In the genomic region with DNA sequence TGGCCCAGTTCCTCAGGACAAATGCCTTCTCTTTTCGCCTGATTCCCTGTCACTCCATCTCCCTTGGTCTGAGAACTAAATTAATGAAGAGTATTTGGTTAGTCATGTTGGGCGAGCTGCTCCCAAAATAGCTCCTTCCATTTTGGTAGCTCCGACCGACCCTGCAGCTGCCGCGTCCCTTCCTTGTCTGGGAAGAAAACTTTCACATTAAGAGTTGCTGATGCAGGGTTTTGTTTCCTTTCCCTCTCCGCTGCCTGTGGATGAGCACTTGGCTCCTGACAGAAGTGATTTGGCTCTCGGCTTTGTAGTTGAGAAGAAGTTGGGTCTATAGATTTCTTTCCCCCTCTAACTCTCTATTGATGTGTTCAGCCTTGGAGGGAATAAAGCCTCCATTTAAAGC, we compare ENCODE assay signal across 16 mouse cellular contexts.
DNase-seq lines count a peak whose midpoint lies in the region; ATAC-seq and TF ChIP-seq lines count a peak whose summit lies in the region.
"Had no signal": no experiment of that assay in that cellular context is flagged by ENCODE, and none has a peak within 500 bp of the region (broad histone marks: within the 10 kb centered on the region; RNA-seq: fewer than 3 reads in every experiment).

No protein-coding gene starts in this region.

- H3K9ac ChIP-seq in hindbrain, postnatal 0 days (replicated peaks; ENCODE audit: low read length), result no peak overlapping the region
- 0 out of 2 replicates have a peak overlapping the region, but pooled peaks have one; percentile 47 for H3K9ac ChIP-seq in heart, embryonic 16.5 days (ENCODE audit: low read length)
- H3K9ac ChIP-seq: hindbrain, embryonic 13.5 days; lung, embryonic 15.5 days had no signal

- intact Hi-C loops in gastrocnemius, postnatal 14 days (cut with DNase I; ENCODE audit: low total_unique reads), result no loop called here

- no peak overlapping the region for H3K4me3 ChIP-seq in hindbrain, postnatal 0 days (ENCODE audit: low read length)
- no peak overlapping the region for H3K4me3 ChIP-seq in hindbrain, embryonic 10.5 days
- peak overlapping the region; percentile 34 for H3K4me3 ChIP-seq in heart, embryonic 16.5 days (ENCODE audit: low read length)
- H3K4me3 ChIP-seq: hindbrain, embryonic 13.5 days; lung, embryonic 15.5 days had no signal

- no peak for TF ChIP-seq CTCF in hindbrain, postnatal 0 days (IDR thresholded peaks at IDR 0.05; ENCODE audit: low read depth)
- no peak for TF ChIP-seq CTCF in brain, embryonic 14.5 days (IDR thresholded peaks at IDR 0.05; ENCODE audit: borderline replicate concordance, extremely low read depth, insufficient read depth, insufficient read length)

- no peak for TF ChIP-seq POLR2A in brain, embryonic 14.5 days (IDR thresholded peaks at IDR 0.05; ENCODE audit: borderline replicate concordance, extremely low read depth, insufficient read depth, insufficient read length, poor library complexity, severe bottlenecking)

- no peaks in the 10 kb centered on the region for H3K27me3 ChIP-seq in hindbrain, postnatal 0 days (ENCODE audit: insufficient read depth, low read length)
- no peaks in the 10 kb centered on the region for H3K27me3 ChIP-seq in hindbrain, embryonic 10.5 days (ENCODE audit: insufficient read depth, poor library complexity, severe bottlenecking)
- H3K27me3 ChIP-seq in heart, embryonic 16.5 days (ENCODE audit: control insufficient read depth, insufficient read depth, low read length), result no peaks in the 10 kb centered on the region
- H3K27me3 ChIP-seq: hindbrain, embryonic 13.5 days; lung, embryonic 15.5 days had no signal

- WGBS in hindbrain, postnatal 0 days, result 49% methylated on average over 8 of the region's 8 CpGs
- 77% methylated on average over 8 of the region's 8 CpGs for WGBS in hindbrain, embryonic 10.5 days
- WGBS in heart, embryonic 16.5 days, result 31% methylated on average over 8 of the region's 8 CpGs

- H3K36me3 ChIP-seq in hindbrain, postnatal 0 days (ENCODE audit: insufficient read depth, low read length), result no peaks in the 10 kb centered on the region
- no peaks in the 10 kb centered on the region for H3K36me3 ChIP-seq in hindbrain, embryonic 10.5 days
- H3K36me3 ChIP-seq in heart, embryonic 16.5 days (ENCODE audit: control insufficient read depth, insufficient read depth), result no peaks in the 10 kb centered on the region
- H3K36me3 ChIP-seq: hindbrain, embryonic 13.5 days; lung, embryonic 15.5 days had no signal

- no peak for ATAC-seq in hindbrain, postnatal 0 days
- 0 out of 2 replicates have a peak, but pooled peaks have one; percentile 28 for ATAC-seq in heart, embryonic 16.5 days (replicated peaks; ENCODE audit: extremely low read depth, insufficient read depth, low FRiP score)
- ATAC-seq: CD4-positive, CD25-positive, alpha-beta regulatory T cell, adult 4 months; intestine, embryonic 16.5 days had no signal

- 0 out of 2 replicates have a peak overlapping the region, but pooled peaks have one; percentile 27 for H3K27ac ChIP-seq in hindbrain, postnatal 0 days
- H3K27ac ChIP-seq in hindbrain, embryonic 10.5 days, result no peak overlapping the region
- peak overlapping the region; percentile 64; the same call in 1 of the 2 replicates for H3K27ac ChIP-seq in heart, embryonic 16.5 days (ENCODE audit: low read length)
- H3K27ac ChIP-seq: hindbrain, embryonic 13.5 days; lung, embryonic 15.5 days had no signal

- no peak for DNase-seq in hindbrain, postnatal 0 days (ENCODE audit: low spot score)
- no peak for DNase-seq in hindbrain, embryonic 10.5 days (ENCODE audit: low spot score)
- peak; percentile 63 for DNase-seq in brain, embryonic 14.5 days (ENCODE audit: low read depth)
- peak; percentile 52 for DNase-seq in gastrocnemius, postnatal 14 days
- no peak for DNase-seq in urinary bladder, postnatal 10 days (ENCODE audit: low spot score)
- DNase-seq in cerebellum, adult 18-20 months, result no peak
- no peak for DNase-seq in spleen, postnatal 36 days (ENCODE audit: low spot score in 2 of 2)
- DNase-seq: adrenal gland, postnatal 14 days; cerebellum, postnatal 25 days; kidney, postnatal 14 days; thymus, postnatal 4 days had no signal

- no peak overlapping the region for H3K4me2 ChIP-seq in hindbrain, postnatal 0 days (ENCODE audit: low read depth, low read length)
- H3K4me2 ChIP-seq in heart, embryonic 16.5 days (ENCODE audit: low read depth, low read length), result peak overlapping the region; percentile 60
- H3K4me2 ChIP-seq: hindbrain, embryonic 13.5 days; lung, embryonic 15.5 days had no signal

- 0 out of 2 replicates have a peak, but pooled peaks cover 3% of the 10 kb centered on the region for H3K4me1 ChIP-seq in hindbrain, postnatal 0 days (ENCODE audit: insufficient read depth, low read length)
- peaks cover 6% of the 10 kb centered on the region; the same call in 1 of the 2 replicates for H3K4me1 ChIP-seq in hindbrain, embryonic 10.5 days (replicated peaks)
- peaks cover 6% of the 10 kb centered on the region for H3K4me1 ChIP-seq in heart, embryonic 16.5 days (ENCODE audit: control insufficient read depth, insufficient read depth, low read length)
- H3K4me1 ChIP-seq: lung, embryonic 15.5 days had no signal

- H3K9me3 ChIP-seq in hindbrain, postnatal 0 days (ENCODE audit: low read length), result no peaks in the 10 kb centered on the region
- no peaks in the 10 kb centered on the region for H3K9me3 ChIP-seq in hindbrain, embryonic 10.5 days
- no peaks in the 10 kb centered on the region for H3K9me3 ChIP-seq in heart, embryonic 16.5 days (replicated peaks; ENCODE audit: control insufficient read depth, low read length)
- H3K9me3 ChIP-seq: hindbrain, embryonic 13.5 days; lung, embryonic 15.5 days had no signal

Comparison
In these comparisons a context has a peak if more than half of its experiments do, and no peak if none do; other contexts are left out.
1. DNase-seq: peak in brain, embryonic 14.5 days (single experiment) and gastrocnemius, postnatal 14 days (single experiment); none in hindbrain, postnatal 0 days (single experiment), hindbrain, embryonic 10.5 days (single experiment), urinary bladder, postnatal 10 days (single experiment), cerebellum, adult 18-20 months (0 of 2) and spleen, postnatal 36 days (0 of 2).